Mouse (Mus musculus): Measurements from ENCODE around the gene Abcc3. TPM values are rescaled to one million over a fixed set of nuclear protein-coding genes. Genes with fewer than 3 reads are reported as not detected.

Gene Abcc3
- total and polyA plus RNA-seq, 2 experiments from 2014 or later, result 1.0 to 4.5 TPM

DNA sequence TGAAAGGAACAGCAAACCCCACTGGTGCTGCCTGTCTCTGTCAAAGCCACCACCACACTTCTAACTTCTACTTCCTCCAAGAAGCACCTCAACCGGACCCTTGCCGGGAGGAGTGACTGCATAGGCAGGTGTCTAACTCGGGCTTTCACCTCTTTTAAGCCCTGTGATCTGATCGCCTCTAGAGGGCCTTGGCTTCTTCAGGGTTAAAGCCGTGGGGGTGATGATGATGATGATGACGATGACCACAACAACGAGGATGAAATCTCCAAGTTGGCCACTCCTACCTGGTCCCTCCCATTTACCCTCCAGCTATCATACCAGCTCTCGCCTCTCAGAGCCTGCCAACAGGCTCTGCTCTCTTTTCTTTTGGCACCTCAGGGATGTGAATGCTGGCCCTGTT lies 13.1 kb downstream of the Abcc3 start:
- no peaks in the 10 kb centered on the region for H3K36me3 ChIP-seq (ENCODE audit: insufficient read depth, low read length)
- WGBS, result 74% methylated on average over 8 of the region's 8 CpGs
- H3K4me2 ChIP-seq (ENCODE audit: low read depth, low read length), result no peak overlapping the region
- no peak for ATAC-seq
- H3K27ac ChIP-seq, result no peak overlapping the region
- no peaks in the 10 kb centered on the region for H3K27me3 ChIP-seq (ENCODE audit: insufficient read depth, low read length)
- no peaks in the 10 kb centered on the region for H3K9me3 ChIP-seq (ENCODE audit: low read length)
- TF ChIP-seq CTCF (IDR thresholded peaks at IDR 0.05; ENCODE audit: low read depth), result no peak
- DNase-seq (ENCODE audit: low spot score), result no peak
- no peak overlapping the region for H3K4me3 ChIP-seq (ENCODE audit: low read length)
- no peaks in the 10 kb centered on the region for H3K4me1 ChIP-seq (ENCODE audit: insufficient read depth, low read length)
- H3K9ac ChIP-seq (replicated peaks; ENCODE audit: low read length), result no peak overlapping the region

DNA sequence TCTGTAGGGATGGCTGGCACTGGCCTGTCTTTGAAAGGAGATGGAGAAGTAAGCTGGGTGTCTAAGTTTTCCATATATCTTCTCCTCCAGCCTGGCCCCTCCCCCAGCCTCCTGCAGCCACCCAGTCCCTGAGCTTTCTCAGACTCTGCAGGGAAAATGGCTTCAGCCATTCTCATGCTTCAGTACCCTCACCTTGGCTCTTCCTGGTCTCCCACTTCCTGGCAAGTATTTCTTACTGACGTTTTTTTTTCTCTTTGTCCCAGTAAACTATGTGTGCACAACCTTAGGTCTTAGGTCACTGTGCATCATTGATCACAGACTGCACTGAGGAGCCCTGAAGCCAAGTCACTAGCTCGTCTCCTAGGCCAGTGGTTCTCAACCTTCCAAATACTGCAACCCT lies 13.7 kb downstream of the Abcc3 start:
- Histone ChIP-seq H3K27ac (no peak overlapping the region), H3K9ac (replicated peaks; ENCODE audit: low read length) (no peak overlapping the region), H3K4me3 (ENCODE audit: low read length) (no peak overlapping the region), H3K9me3 (ENCODE audit: low read length) (no peaks in the 10 kb centered on the region), H3K4me1 (ENCODE audit: insufficient read depth, low read length) (no peaks in the 10 kb centered on the region), H3K27me3 (ENCODE audit: insufficient read depth, low read length) (no peaks in the 10 kb centered on the region), H3K4me2 (ENCODE audit: low read depth, low read length) (no peak overlapping the region), H3K36me3 (ENCODE audit: insufficient read depth, low read length) (no peaks in the 10 kb centered on the region)
- 14% methylated on average over 2 of the region's 2 CpGs for WGBS
- DNase-seq (ENCODE audit: low spot score) (no peak), ATAC-seq (no peak)
- TF ChIP-seq CTCF (IDR thresholded peaks at IDR 0.05; ENCODE audit: low read depth), result no peak

DNA sequence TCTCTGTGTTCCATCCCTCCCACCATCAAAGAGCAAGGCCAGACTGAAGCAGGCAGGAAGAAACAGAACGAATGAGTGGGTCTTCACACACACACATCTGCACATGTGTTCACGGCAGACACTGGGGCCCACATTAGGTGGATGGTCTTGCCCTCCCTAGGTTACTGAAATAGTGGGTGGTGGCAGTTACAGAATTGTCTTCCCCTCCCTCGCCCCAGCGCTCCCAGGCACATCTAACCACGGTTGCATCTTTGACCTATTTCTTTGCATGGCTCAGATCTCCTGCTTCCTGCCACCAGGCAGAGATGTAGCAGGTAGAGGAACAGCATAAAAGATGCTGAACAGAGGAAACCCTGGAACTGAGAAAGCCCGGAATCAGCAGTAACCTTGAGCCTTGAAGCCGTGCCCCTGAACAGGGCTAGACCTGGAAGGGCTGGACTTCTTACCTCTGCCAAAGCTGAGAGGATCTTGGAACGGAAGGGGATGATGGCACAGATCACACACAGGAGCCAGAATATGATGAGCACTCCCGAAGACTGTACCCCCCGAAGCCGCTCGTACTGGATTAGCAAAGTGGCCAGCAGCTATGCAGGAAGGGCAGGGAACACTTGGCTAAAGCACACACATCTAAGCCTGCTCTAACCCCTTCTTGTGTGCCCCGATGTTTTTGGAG lies 18.4 kb downstream of the Abcc3 start:
- no peak overlapping the region for H3K9ac ChIP-seq (replicated peaks; ENCODE audit: low read length)
- no peak overlapping the region for H3K27ac ChIP-seq
- H3K4me2 ChIP-seq (ENCODE audit: low read depth, low read length), result no peak overlapping the region
- DNase-seq (ENCODE audit: low spot score), result no peak
- H3K4me3 ChIP-seq (ENCODE audit: low read length), result no peak overlapping the region
- WGBS, result 83% methylated on average over 13 of the region's 13 CpGs
- no peak for TF ChIP-seq CTCF (IDR thresholded peaks at IDR 0.05; ENCODE audit: low read depth)
- H3K27me3 ChIP-seq (ENCODE audit: insufficient read depth, low read length), result no peaks in the 10 kb centered on the region
- H3K36me3 ChIP-seq (ENCODE audit: insufficient read depth, low read length), result no peaks in the 10 kb centered on the region
- H3K4me1 ChIP-seq (ENCODE audit: insufficient read depth, low read length), result no peaks in the 10 kb centered on the region
- no peaks in the 10 kb centered on the region for H3K9me3 ChIP-seq (ENCODE audit: low read length)
- no peak for ATAC-seq

DNA sequence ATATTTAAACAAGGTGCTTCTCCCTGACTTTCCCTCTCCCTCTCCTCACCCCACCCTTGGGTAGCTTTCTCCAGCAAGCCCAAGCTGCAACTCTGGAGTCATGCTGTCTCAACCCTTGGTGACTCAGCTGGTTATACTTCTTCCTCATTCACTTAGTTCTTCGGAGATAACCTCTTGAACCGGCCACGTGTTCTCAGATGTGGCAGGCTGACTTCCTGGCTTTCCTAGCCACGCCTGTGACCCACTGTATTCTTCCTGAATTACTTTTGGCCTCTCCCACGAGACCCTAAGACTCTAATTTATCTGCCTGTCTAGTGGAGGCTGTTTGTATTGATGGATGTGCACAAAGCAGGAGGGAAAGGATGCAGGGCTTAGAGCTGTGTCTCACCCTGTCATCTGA lies 22.0 kb downstream of the Abcc3 start:
- Histone ChIP-seq H3K27me3 (ENCODE audit: insufficient read depth, low read length) (no peaks in the 10 kb centered on the region), H3K27ac (no peak overlapping the region), H3K4me3 (ENCODE audit: low read length) (no peak overlapping the region), H3K4me2 (ENCODE audit: low read depth, low read length) (no peak overlapping the region), H3K36me3 (ENCODE audit: insufficient read depth, low read length) (no peaks in the 10 kb centered on the region), H3K9ac (replicated peaks; ENCODE audit: low read length) (no peak overlapping the region), H3K9me3 (ENCODE audit: low read length) (no peaks in the 10 kb centered on the region), H3K4me1 (ENCODE audit: insufficient read depth, low read length) (no peaks in the 10 kb centered on the region)
- DNase-seq (ENCODE audit: low spot score) (no peak), ATAC-seq (no peak)
- TF ChIP-seq CTCF (IDR thresholded peaks at IDR 0.05; ENCODE audit: low read depth), result no peak
- 49% methylated on average over 5 of the region's 5 CpGs for WGBS

DNA sequence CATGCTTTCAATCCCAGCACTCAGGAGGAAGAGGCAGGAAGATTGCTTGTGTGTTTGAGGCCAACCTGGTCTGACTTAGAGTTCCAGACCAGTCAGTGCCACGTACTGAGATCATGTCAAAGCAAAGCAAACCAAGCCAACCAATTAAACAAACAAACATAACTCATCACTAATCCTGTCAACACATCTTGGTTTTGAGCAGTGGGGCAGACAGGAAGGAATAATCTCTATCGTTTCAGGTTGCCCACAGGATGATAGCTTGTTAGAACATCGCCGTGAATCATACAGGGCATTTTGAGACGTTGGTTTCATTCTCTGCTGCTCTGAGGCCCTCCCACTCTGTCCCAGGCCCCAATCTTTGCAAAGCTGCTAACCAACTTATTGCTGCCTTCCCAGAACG lies 22.8 kb downstream of the Abcc3 start:
- H3K4me3 ChIP-seq (ENCODE audit: low read length), result no peak overlapping the region
- no peak for TF ChIP-seq CTCF (IDR thresholded peaks at IDR 0.05; ENCODE audit: low read depth)
- 84% methylated on average over 6 of the region's 6 CpGs for WGBS

DNA sequence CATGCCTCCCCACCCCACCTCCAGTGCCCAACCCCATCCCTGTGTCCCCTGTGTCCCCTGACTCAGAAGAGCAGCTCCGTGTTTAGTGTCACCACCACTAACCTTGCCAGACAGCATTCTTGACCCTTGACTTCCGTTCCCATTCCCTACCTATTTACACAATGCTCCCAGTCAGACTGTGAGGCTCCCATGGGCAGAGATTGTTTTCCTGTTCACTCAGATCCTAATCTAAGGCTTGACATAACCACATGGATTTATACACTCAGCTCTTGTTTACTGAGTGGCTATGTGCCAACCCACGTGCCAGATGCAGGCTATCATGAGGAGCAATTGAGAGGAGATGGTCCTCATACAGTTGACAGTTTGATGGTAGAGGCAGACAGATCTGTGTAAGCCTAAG lies 27.5 kb downstream of the Abcc3 start:
- 75% methylated on average over 3 of the region's 3 CpGs for WGBS
- Histone ChIP-seq H3K27ac (no peak overlapping the region), H3K9ac (replicated peaks; ENCODE audit: low read length) (no peak overlapping the region), H3K4me1 (ENCODE audit: insufficient read depth, low read length) (no peaks in the 10 kb centered on the region), H3K27me3 (ENCODE audit: insufficient read depth, low read length) (no peaks in the 10 kb centered on the region), H3K9me3 (ENCODE audit: low read length) (no peaks in the 10 kb centered on the region), H3K36me3 (ENCODE audit: insufficient read depth, low read length) (no peaks in the 10 kb centered on the region), H3K4me2 (ENCODE audit: low read depth, low read length) (no peak overlapping the region), H3K4me3 (ENCODE audit: low read length) (no peak overlapping the region)
- no peak for ATAC-seq
- DNase-seq (ENCODE audit: low spot score), result no peak
- no peak for TF ChIP-seq CTCF (IDR thresholded peaks at IDR 0.05; ENCODE audit: low read depth)

More for the DNA sequence above, 22.8 kb downstream of the Abcc3 start:
- Histone ChIP-seq H3K27ac (no peak overlapping the region), H3K36me3 (ENCODE audit: insufficient read depth, low read length) (no peaks in the 10 kb centered on the region), H3K27me3 (ENCODE audit: insufficient read depth, low read length) (no peaks in the 10 kb centered on the region), H3K4me1 (ENCODE audit: insufficient read depth, low read length) (no peaks in the 10 kb centered on the region), H3K9ac (replicated peaks; ENCODE audit: low read length) (no peak overlapping the region), H3K4me2 (ENCODE audit: low read depth, low read length) (no peak overlapping the region), H3K9me3 (ENCODE audit: low read length) (no peaks in the 10 kb centered on the region)
- no peak for DNase-seq (ENCODE audit: low spot score)
- no peak for ATAC-seq

DNA sequence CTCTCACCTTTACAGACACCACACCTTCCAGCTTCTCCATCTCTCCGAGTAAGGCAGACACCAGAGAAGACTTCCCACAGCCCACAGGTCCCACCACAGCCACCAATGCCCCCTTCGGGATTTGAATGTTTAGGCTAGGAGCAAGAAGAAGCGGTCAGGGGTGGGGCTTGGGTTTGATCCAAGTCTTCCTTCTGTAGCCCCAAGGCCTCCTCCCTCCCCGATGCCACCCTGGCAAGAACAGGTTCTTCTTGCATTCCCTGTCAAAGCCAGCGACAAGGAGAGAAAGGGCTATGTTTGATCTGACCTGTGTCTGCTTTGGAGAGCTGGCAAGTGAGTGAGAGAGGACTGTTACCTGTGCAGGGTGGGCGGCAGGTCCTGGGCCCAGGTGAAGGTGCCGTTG lies 29.1 kb downstream of the Abcc3 start:
- Histone ChIP-seq H3K4me1 (ENCODE audit: insufficient read depth, low read length) (no peaks in the 10 kb centered on the region), H3K9ac (replicated peaks; ENCODE audit: low read length) (no peak overlapping the region), H3K4me2 (ENCODE audit: low read depth, low read length) (no peak overlapping the region), H3K27ac (no peak overlapping the region), H3K9me3 (ENCODE audit: low read length) (no peaks in the 10 kb centered on the region), H3K4me3 (ENCODE audit: low read length) (no peak overlapping the region), H3K36me3 (ENCODE audit: insufficient read depth, low read length) (no peaks in the 10 kb centered on the region), H3K27me3 (ENCODE audit: insufficient read depth, low read length) (no peaks in the 10 kb centered on the region)
- 79% methylated on average over 7 of the region's 7 CpGs for WGBS
- ATAC-seq (no peak), DNase-seq (ENCODE audit: low spot score) (no peak)
- no peak for TF ChIP-seq CTCF (IDR thresholded peaks at IDR 0.05; ENCODE audit: low read depth)
